ENCODE assay signal across 8 mouse cellular contexts in genomic region chr17:45733038-45733734, GRCm38 (mm10). TPM values are rescaled to one million over a fixed set of nuclear protein-coding genes. Genes with fewer than 3 reads are reported as not detected.
DNase-seq lines count a peak whose midpoint lies in the region; ATAC-seq and TF ChIP-seq lines count a peak whose summit lies in the region.

No protein-coding gene starts in this region.

- peaks cover 89% of the 10 kb centered on the region for H3K4me1 ChIP-seq in E14TG2a.4 (replicated peaks; ENCODE audit: low read depth, low read length)
- peaks cover 42% of the 10 kb centered on the region for H3K4me1 ChIP-seq in forebrain, embryonic 12.5 days
- H3K4me1 ChIP-seq in kidney, embryonic 15.5 days: peaks cover 59% of the 10 kb centered on the region
- H3K4me1 ChIP-seq in midbrain, embryonic 14.5 days (ENCODE audit: control insufficient read depth, insufficient read depth, low read length): peaks cover 32% of the 10 kb centered on the region

- no peak overlapping the region for H3K27ac ChIP-seq in forebrain, embryonic 12.5 days
- H3K27ac ChIP-seq in kidney, embryonic 15.5 days: no peak overlapping the region
- peak overlapping the region; percentile 8; the same call in 1 of the 2 replicates for H3K27ac ChIP-seq in midbrain, embryonic 14.5 days (replicated peaks; ENCODE audit: low read depth, low read length)

- H3K9me3 ChIP-seq in E14TG2a.4 (ENCODE audit: low read length): no peaks in the 10 kb centered on the region
- H3K9me3 ChIP-seq in forebrain, embryonic 12.5 days: no peaks in the 10 kb centered on the region
- no peaks in the 10 kb centered on the region for H3K9me3 ChIP-seq in kidney, embryonic 15.5 days (replicated peaks)
- H3K9me3 ChIP-seq in midbrain, embryonic 14.5 days (ENCODE audit: control insufficient read depth, low read length): no peaks in the 10 kb centered on the region

- H3K9ac ChIP-seq in forebrain, embryonic 12.5 days: peak overlapping the region; percentile 58
- peak overlapping the region; percentile 53; the same call in 1 of the 2 replicates for H3K9ac ChIP-seq in kidney, embryonic 15.5 days
- H3K9ac ChIP-seq in midbrain, embryonic 14.5 days (replicated peaks; ENCODE audit: low read length): peak overlapping the region; percentile 54; the same call in 1 of the 2 replicates

- H3K36me3 ChIP-seq in E14TG2a.4 (ENCODE audit: insufficient read depth, low read length): no peaks in the 10 kb centered on the region
- H3K36me3 ChIP-seq in forebrain, embryonic 12.5 days (replicated peaks): no peaks in the 10 kb centered on the region
- H3K36me3 ChIP-seq in kidney, embryonic 15.5 days: no peaks in the 10 kb centered on the region
- H3K36me3 ChIP-seq in midbrain, embryonic 14.5 days (ENCODE audit: control insufficient read depth, insufficient read depth, low read length): no peaks in the 10 kb centered on the region

- ATAC-seq in frontal cortex, adult (ENCODE audit: low TSS enrichment): no peak
- ATAC-seq in forebrain, embryonic 12.5 days (ENCODE audit: low FRiP score): no peak; the same call in 1 of the 2 replicates
- ATAC-seq in kidney, embryonic 15.5 days (replicated peaks; ENCODE audit: low FRiP score): no peak
- peak; percentile 32; the same call in 1 of the 2 replicates for ATAC-seq in midbrain, embryonic 14.5 days (ENCODE audit: low FRiP score, low TSS enrichment)

- WGBS in forebrain, embryonic 12.5 days: 53% methylated on average over 19 of the region's 19 CpGs
- 63% methylated on average over 19 of the region's 19 CpGs for WGBS in kidney, embryonic 15.5 days
- WGBS in midbrain, embryonic 14.5 days: 63% methylated on average over 19 of the region's 19 CpGs

- H3K4me3 ChIP-seq in E14TG2a.4 (replicated peaks; ENCODE audit: low read length): peak overlapping the region; percentile 80
- H3K4me3 ChIP-seq in forebrain, embryonic 12.5 days (replicated peaks): 0 out of 2 replicates have a peak overlapping the region, but pooled peaks have one; percentile 34
- H3K4me3 ChIP-seq in kidney, embryonic 15.5 days (replicated peaks): peak overlapping the region; percentile 42
- H3K4me3 ChIP-seq in midbrain, embryonic 14.5 days (replicated peaks; ENCODE audit: low read depth, low read length): peak overlapping the region; percentile 31

- peak; percentile 59 to 63 for DNase-seq in frontal cortex, postnatal 10 days (ENCODE audit: low spot score in 2 of 2)
- DNase-seq in midbrain, embryonic 14.5 days: peak; percentile 17
- DNase-seq in ovary, postnatal 14 days (ENCODE audit: low spot score): no peak
- DNase-seq in adrenal gland, adult 8-10 months: no peak

- H3K27me3 ChIP-seq in E14TG2a.4 (ENCODE audit: insufficient read depth, low read length): peaks cover 34% of the 10 kb centered on the region
- H3K27me3 ChIP-seq in forebrain, embryonic 12.5 days: peaks cover 31% of the 10 kb centered on the region
- H3K27me3 ChIP-seq in kidney, embryonic 15.5 days: peaks cover 15% of the 10 kb centered on the region
- peaks cover 11% of the 10 kb centered on the region; the same call in 1 of the 2 replicates for H3K27me3 ChIP-seq in midbrain, embryonic 14.5 days (ENCODE audit: control insufficient read depth, insufficient read depth, low read length)

- no peak for TF ChIP-seq CTCF in E14TG2a.4 (conservative IDR thresholded peaks at IDR 0.05; ENCODE audit: low read length)

- H3K4me2 ChIP-seq in forebrain, embryonic 12.5 days: peak overlapping the region; percentile 69
- H3K4me2 ChIP-seq in kidney, embryonic 15.5 days: peak overlapping the region; percentile 89
- peak overlapping the region; percentile 71 for H3K4me2 ChIP-seq in midbrain, embryonic 14.5 days (ENCODE audit: low read length)

RNA-seq across cellular contexts. Expression of gene 1600014C23Rik, which starts 0.5 kb away (rescaled TPM):
- polyA plus RNA-seq in forebrain, embryonic 12.5 days (2016; fragmentation: Nextera tagmentation; extraction: Ambion mirVana): 0.83 TPM in 1 of 2 replicates, not detected in the other
- 0.68 TPM in 1 of 2 replicates, not detected in the other for polyA plus RNA-seq in kidney, embryonic 15.5 days (2015; fragmentation: Nextera tagmentation; extraction: Ambion mirVana)
- 0.47 TPM in 1 of 2 replicates, not detected in the other for polyA plus RNA-seq in midbrain, embryonic 14.5 days (2014; fragmentation: Nextera tagmentation; extraction: Ambion mirVana)
- total RNA-seq in adrenal gland, adult 8-10 months (2022): not detected

RNA-seq across cellular contexts. Expression of gene Tmem63b, which starts 46.5 kb away (rescaled TPM):
- 85.7 and 89.3 TPM in 2 replicates for polyA plus RNA-seq in forebrain, embryonic 12.5 days (2016; fragmentation: Nextera tagmentation; extraction: Ambion mirVana)
- polyA plus RNA-seq in kidney, embryonic 15.5 days (2015; fragmentation: Nextera tagmentation; extraction: Ambion mirVana): 35.3 and 39.4 TPM in 2 replicates
- 123 and 130 TPM in 2 replicates for polyA plus RNA-seq in midbrain, embryonic 14.5 days (2014; fragmentation: Nextera tagmentation; extraction: Ambion mirVana)
- total RNA-seq in adrenal gland, adult 8-10 months (2022): 10 to 100 TPM; 38.2 to 75.2 (median 53.9) TPM

RNA-seq across cellular contexts. Expression of gene Mrpl14, which starts 47.1 kb away (rescaled TPM):
- 98.8 and 112 TPM in 2 replicates for polyA plus RNA-seq in forebrain, embryonic 12.5 days (2016; fragmentation: Nextera tagmentation; extraction: Ambion mirVana)
- polyA plus RNA-seq in kidney, embryonic 15.5 days (2015; fragmentation: Nextera tagmentation; extraction: Ambion mirVana): 144 and 152 TPM in 2 replicates
- polyA plus RNA-seq in midbrain, embryonic 14.5 days (2014; fragmentation: Nextera tagmentation; extraction: Ambion mirVana): 110 and 139 TPM in 2 replicates
- 100 to 1,000 TPM; 109 to 120 (median 112) TPM for total RNA-seq in adrenal gland, adult 8-10 months (2022)

Comparison
In these comparisons a context has a peak if more than half of its experiments do, and no peak if none do; other contexts are left out.
1. DNase-seq: peak in frontal cortex, postnatal 10 days (2 of 2) and midbrain, embryonic 14.5 days (single experiment); none in ovary, postnatal 14 days (single experiment) and adrenal gland, adult 8-10 months (single experiment).
2. Peak in every context shown above with its lines, with median percentiles within 50 percentile points of each other: H3K4me3 ChIP-seq, H3K4me2 ChIP-seq and H3K9ac ChIP-seq.